Mouse (Mus musculus) embryonic fibroblast, embryonic 13.5 days (primary cell): ENCODE data around the gene Ctnnb1. TPM values are rescaled to one million over a fixed set of nuclear protein-coding genes. Genes with fewer than 3 reads are reported as not detected.

Experiments used
- H3K27ac ChIP-seq: 2 replicates; pipeline ENCODE4 v1.5.1; 2012; ENCODE audit warnings: low read length, control low read depth, inconsistent platforms; ENCODE audit not compliant: insufficient read depth
- H3K4me1 ChIP-seq: 2 replicates; pipeline ENCODE4 v1.6.1; 2011; ENCODE audit warnings: low read length; ENCODE audit not compliant: control insufficient read depth, insufficient read depth
- H3K4me3 ChIP-seq: 2 replicates; pipeline ENCODE4 v1.5.1; 2011; ENCODE audit warnings: mild to moderate bottlenecking, control low read depth, low read length; ENCODE audit not compliant: insufficient read depth
- CTCF ChIP-seq: IDR thresholded peaks from 2 replicates; pipeline ENCODE4 v1.5.1; 2011; ENCODE audit warnings: mild to moderate bottlenecking, control low read depth, low read length, moderate library complexity, borderline replicate concordance; ENCODE audit not compliant: insufficient read depth
- POLR2A ChIP-seq: IDR thresholded peaks from 2 replicates; pipeline ENCODE4 v1.6.1; 2011; ENCODE audit warnings: low read depth, mild to moderate bottlenecking, control low read depth, low read length, moderate library complexity
- polyA plus RNA-seq: library from polyadenylated mRNA; stranded (reverse); fragments of >200 nt; gene quantifications from 2 replicates; pipeline ENCODE4 v1.2.4, GENCODE M21; 2011; ENCODE audit warnings: low read depth; ENCODE audit not compliant: missing spikeins, insufficient read length

Gene Ctnnb1
- polyA plus RNA-seq = 1,011 and 1,281 TPM in 2 replicates

GRCm38 (mm10) chr9:120929081-120929480 lies at the start of gene Ctnnb1:
Gene Ctnnb1, plus strand, starts transcription at chr9:120929216.
- no peaks in the 10 kb centered on the region for H3K4me1 ChIP-seq
- H3K4me3 ChIP-seq = no peak within 1 kb of the TSS
- TF ChIP-seq CTCF (no peak), POLR2A (no peak)
- no peak within 1 kb of the TSS for H3K27ac ChIP-seq

- no peak overlapping the region for H3K4me3 ChIP-seq
- no peaks in the 10 kb centered on the region for H3K4me1 ChIP-seq
- TF ChIP-seq CTCF (no peak), POLR2A (no peak)
- H3K27ac ChIP-seq = no peak overlapping the region
These were observed 48.7 kb upstream of the Ctnnb1 start for GRCm38 (mm10) chr9:120880286-120880685.

- Histone ChIP-seq H3K4me1 (no peaks in the 10 kb centered on the region), H3K27ac (no peak overlapping the region), H3K4me3 (no peak overlapping the region)
- TF ChIP-seq POLR2A (no peak), CTCF (no peak)
These were observed 47.9 kb upstream of the Ctnnb1 start for GRCm38 (mm10) chr9:120881121-120881520.

GRCm38 (mm10) chr9:120881839-120882238 lies 47.2 kb upstream of the Ctnnb1 start:
- H3K27ac ChIP-seq = no peak overlapping the region
- no peak overlapping the region for H3K4me3 ChIP-seq
- TF ChIP-seq POLR2A (no peak), CTCF (no peak)
- peaks cover under 1% of the 10 kb centered on the region; the same call in 1 of the 2 replicates for H3K4me1 ChIP-seq

GRCm38 (mm10) chr9:120884726-120885125 lies 44.3 kb upstream of the Ctnnb1 start:
- Histone ChIP-seq H3K27ac (no peak overlapping the region), H3K4me3 (no peak overlapping the region), H3K4me1 (peaks cover 13% of the 10 kb centered on the region)
- TF ChIP-seq CTCF (no peak), POLR2A (no peak)

- H3K27ac ChIP-seq = peak overlapping the region; percentile 8; the same call in 1 of the 2 replicates
- H3K4me1 ChIP-seq = peaks cover 13% of the 10 kb centered on the region
- H3K4me3 ChIP-seq = no peak overlapping the region
- no peak for TF ChIP-seq CTCF
These were observed 41.4 kb upstream of the Ctnnb1 start for GRCm38 (mm10) chr9:120887631-120888030.

- Histone ChIP-seq H3K27ac (no peak overlapping the region), H3K4me3 (no peak overlapping the region), H3K4me1 (no peaks in the 10 kb centered on the region)
- TF ChIP-seq CTCF = no peak
- TF ChIP-seq POLR2A = no peak
These were observed 35.6 kb upstream of the Ctnnb1 start for GRCm38 (mm10) chr9:120893435-120893834.

- Histone ChIP-seq H3K4me3 (no peak overlapping the region), H3K4me1 (no peaks in the 10 kb centered on the region), H3K27ac (no peak overlapping the region)
- TF ChIP-seq POLR2A (no peak), CTCF (no peak)
These were observed 35.0 kb upstream of the Ctnnb1 start for GRCm38 (mm10) chr9:120893971-120894370.

GRCm38 (mm10) chr9:120894376-120894775 lies 34.6 kb upstream of the Ctnnb1 start:
- H3K27ac ChIP-seq = no peak overlapping the region
- H3K4me1 ChIP-seq = no peaks in the 10 kb centered on the region
- no peak overlapping the region for H3K4me3 ChIP-seq
- no peak for TF ChIP-seq CTCF
- TF ChIP-seq POLR2A = no peak

- TF ChIP-seq CTCF (no peak), POLR2A (no peak)
- no peak overlapping the region for H3K4me3 ChIP-seq
- H3K4me1 ChIP-seq = no peaks in the 10 kb centered on the region
- H3K27ac ChIP-seq = no peak overlapping the region
These were observed 32.5 kb upstream of the Ctnnb1 start for GRCm38 (mm10) chr9:120896502-120896901.

GRCm38 (mm10) chr9:120897269-120897668 lies 31.7 kb upstream of the Ctnnb1 start:
- Histone ChIP-seq H3K27ac (no peak overlapping the region), H3K4me3 (no peak overlapping the region), H3K4me1 (no peaks in the 10 kb centered on the region)
- TF ChIP-seq CTCF (no peak), POLR2A (no peak)
